Mouse (Mus musculus) liver, embryonic 16.5 days (tissue): ENCODE measurements around the gene Asprv1. TPM values are rescaled to one million over a fixed set of nuclear protein-coding genes. Genes with fewer than 3 reads are reported as not detected.
A peak's percentile ranks its signal among the peaks of the same experiment; 100 is the strongest.

Experiments used
- ATAC-seq: fragments of 200-750 bp; cut with Nextera tagmentation; 2 replicates; pipeline ENCODE4 v1.8.0; 2017; ENCODE audit warnings: low read depth, mild to moderate bottlenecking, moderate number of reproducible peaks, moderate library complexity
- H3K27ac ChIP-seq: fragments of 300-500 bp; sonication (generic); 2 replicates; pipeline ENCODE4 v1.5.1; 2014; ENCODE audit warnings: mild to moderate bottlenecking, low read length
- H3K27me3 ChIP-seq: fragments of 300-500 bp; sonication (generic); 2 replicates; pipeline ENCODE4 v1.6.1; 2014; ENCODE audit warnings: low read depth, low read length, mixed read lengths; ENCODE audit not compliant: control insufficient read depth, insufficient read depth
- H3K36me3 ChIP-seq: fragments of 300-500 bp; sonication (generic); 2 replicates; pipeline ENCODE4 v1.6.1; 2014; ENCODE audit warnings: mild to moderate bottlenecking; ENCODE audit not compliant: control insufficient read depth, insufficient read depth
- H3K4me1 ChIP-seq: fragments of 300-500 bp; sonication (generic); 2 replicates; pipeline ENCODE4 v1.6.1; 2014; ENCODE audit warnings: low read depth, low read length, mixed read lengths; ENCODE audit not compliant: control insufficient read depth
- H3K4me2 ChIP-seq: fragments of 300-500 bp; sonication (generic); 2 replicates; pipeline ENCODE4 v1.6.1; 2014; ENCODE audit warnings: low read depth, low read length, mixed read lengths
- H3K4me3 ChIP-seq: fragments of 300-500 bp; sonication (generic); 2 replicates; pipeline ENCODE4 v1.5.1; 2014; ENCODE audit warnings: low read depth, mild to moderate bottlenecking, low read length
- H3K9ac ChIP-seq: fragments of 300-500 bp; sonication (generic); 2 replicates; pipeline ENCODE4 v1.6.1; 2014; ENCODE audit warnings: low read depth, low read length
- H3K9me3 ChIP-seq: fragments of 300-500 bp; sonication (generic); replicated peaks from 2 replicates; pipeline ENCODE4 v1.6.1; 2016; ENCODE audit warnings: low read length; ENCODE audit not compliant: control insufficient read depth
- WGBS: fragments of 180-500 bp; shearing (Covaris S2); extraction: QIAGEN DNeasy Blood & Tissue Kit; methylation state at CpG from one replicate; pipeline ENCODE4 v1.1.7; 2014; ENCODE audit not compliant: insufficient replicate concordance; 5-methylcytosine and 5-hydroxymethylcytosine counted together
- polyA plus RNA-seq: library from polyadenylated mRNA; unstranded; fragments of >200 nt; fragmentation: Nextera tagmentation; extraction: Ambion mirVana; gene quantifications from 2 replicates; pipeline ENCODE4 v1.2.1, GENCODE M21; 2015

The Asprv1 gene
- 2.3 and 2.9 TPM in 2 replicates for polyA plus RNA-seq

GRCm38 (mm10) chr6:86627946-86628345 lies at the start of gene Asprv1:
Gene Asprv1 (plus strand): TSS chr6:86628164.
- H3K4me3 ChIP-seq: no peak within 1 kb of the TSS
- H3K36me3 ChIP-seq: no peaks in the 10 kb centered on the region
- no peaks in the 10 kb centered on the region; the same call in 1 of the 2 replicates for H3K4me1 ChIP-seq
- no peaks in the 10 kb centered on the region; the same call in none of the 2 replicates for H3K27me3 ChIP-seq
- WGBS: 57% methylated on average over 10 of the region's 10 CpGs
- no peak within 1 kb of the TSS for H3K27ac ChIP-seq
- no peak within 1 kb of the TSS for H3K4me2 ChIP-seq
- H3K9ac ChIP-seq: no peak within 1 kb of the TSS
- ATAC-seq: no peak
- no peaks in the 10 kb centered on the region for H3K9me3 ChIP-seq

GRCm38 (mm10) chr6:86578396-86578795 lies 49.6 kb upstream of the Asprv1 start:
- no peaks in the 10 kb centered on the region for H3K36me3 ChIP-seq
- ATAC-seq: no peak

GRCm38 (mm10) chr6:86579066-86579784 lies 48.7 kb upstream of the Asprv1 start:
- Histone ChIP-seq H3K27ac (no peak overlapping the region), H3K4me1 (peaks cover 2% of the 10 kb centered on the region), H3K4me3 (no peak overlapping the region), H3K9ac (no peak overlapping the region), H3K4me2 (no peak overlapping the region), H3K27me3 (no peaks in the 10 kb centered on the region), H3K36me3 (no peaks in the 10 kb centered on the region), H3K9me3 (no peaks in the 10 kb centered on the region)
- no peak for ATAC-seq
- WGBS: 43% methylated on average over 2 of the region's 2 CpGs

More at GRCm38 (mm10) chr6:86578396-86578795, 49.6 kb upstream of the Asprv1 start:
- no peaks in the 10 kb centered on the region for H3K27me3 ChIP-seq
- H3K9ac ChIP-seq: peak overlapping the region; percentile 10; the same call in 1 of the 2 replicates
- no peak overlapping the region for H3K27ac ChIP-seq
- H3K4me2 ChIP-seq: no peak overlapping the region
- no peak overlapping the region for H3K4me3 ChIP-seq
- no peaks in the 10 kb centered on the region for H3K4me1 ChIP-seq
- whole genome bisulfite sequencing: 77% methylated on average over 2 of the region's 2 CpGs
- no peaks in the 10 kb centered on the region for H3K9me3 ChIP-seq

GRCm38 (mm10) chr6:86579926-86580325 lies 48.0 kb upstream of the Asprv1 start:
- Histone ChIP-seq H3K4me1 (peaks cover 9% of the 10 kb centered on the region), H3K9me3 (no peaks in the 10 kb centered on the region), H3K4me2 (no peak overlapping the region), H3K9ac (no peak overlapping the region), H3K27me3 (no peaks in the 10 kb centered on the region), H3K4me3 (no peak overlapping the region), H3K36me3 (no peaks in the 10 kb centered on the region), H3K27ac (no peak overlapping the region)
- no peak for ATAC-seq
- WGBS: 73% methylated on average over 3 of the region's 3 CpGs

- no peaks in the 10 kb centered on the region for H3K36me3 ChIP-seq
- peaks cover 13% of the 10 kb centered on the region for H3K4me1 ChIP-seq
- WGBS: 73% methylated on average over 3 of the region's 3 CpGs
- H3K4me2 ChIP-seq: no peak overlapping the region
- no peak overlapping the region for H3K9ac ChIP-seq
- H3K4me3 ChIP-seq: no peak overlapping the region
- H3K27me3 ChIP-seq: no peaks in the 10 kb centered on the region
- H3K27ac ChIP-seq: no peak overlapping the region
- no peak for ATAC-seq
- H3K9me3 ChIP-seq: no peaks in the 10 kb centered on the region
Observed at GRCm38 (mm10) chr6:86583141-86583540, 44.8 kb upstream of the Asprv1 start.

GRCm38 (mm10) chr6:86583601-86584215 lies 44.3 kb upstream of the Asprv1 start:
- Histone ChIP-seq H3K9me3 (no peaks in the 10 kb centered on the region), H3K4me3 (no peak overlapping the region), H3K9ac (no peak overlapping the region), H3K27me3 (no peaks in the 10 kb centered on the region), H3K36me3 (no peaks in the 10 kb centered on the region), H3K27ac (no peak overlapping the region), H3K4me1 (peaks cover 16% of the 10 kb centered on the region), H3K4me2 (no peak overlapping the region)
- 58% methylated on average over 8 of the region's 8 CpGs for WGBS
- ATAC-seq: no peak

GRCm38 (mm10) chr6:86584296-86585015 lies 43.5 kb upstream of the Asprv1 start:
- Histone ChIP-seq H3K27me3 (no peaks in the 10 kb centered on the region), H3K4me3 (peak overlapping the region; percentile 26), H3K4me1 (peaks cover 16% of the 10 kb centered on the region), H3K36me3 (no peaks in the 10 kb centered on the region), H3K27ac (peak overlapping the region; percentile 62; the same call in 1 of the 2 replicates), H3K9ac (peak overlapping the region; percentile 41), H3K4me2 (peak overlapping the region; percentile 48), H3K9me3 (no peaks in the 10 kb centered on the region)
- 32% methylated on average over 14 of the region's 14 CpGs for WGBS
- peak; percentile 19; the same call in 1 of the 2 replicates for ATAC-seq

- Histone ChIP-seq H3K4me3 (peak overlapping the region; percentile 26), H3K27me3 (no peaks in the 10 kb centered on the region), H3K9me3 (no peaks in the 10 kb centered on the region), H3K4me1 (peaks cover 16% of the 10 kb centered on the region), H3K9ac (peak overlapping the region; percentile 41), H3K4me2 (peak overlapping the region; percentile 48), H3K36me3 (no peaks in the 10 kb centered on the region), H3K27ac (peak overlapping the region; percentile 62; the same call in 1 of the 2 replicates)
- WGBS: 6% methylated on average over 16 of the region's 16 CpGs
- peak; percentile 76 for ATAC-seq
Observed at GRCm38 (mm10) chr6:86585070-86585600, 42.8 kb upstream of the Asprv1 start.
